Mouse (Mus musculus): ENCODE results near the gene Pex6. TPM values are rescaled to one million over a fixed set of nuclear protein-coding genes. Genes with fewer than 3 reads are reported as not detected.
A peak's percentile ranks its signal among the peaks of the same experiment; 100 is the strongest.

Pex6 gene
- 14.0 and 21.9 TPM in 2 replicates for polyA plus RNA-seq (2016; fragmentation: Nextera tagmentation; extraction: Ambion mirVana)

DNA sequence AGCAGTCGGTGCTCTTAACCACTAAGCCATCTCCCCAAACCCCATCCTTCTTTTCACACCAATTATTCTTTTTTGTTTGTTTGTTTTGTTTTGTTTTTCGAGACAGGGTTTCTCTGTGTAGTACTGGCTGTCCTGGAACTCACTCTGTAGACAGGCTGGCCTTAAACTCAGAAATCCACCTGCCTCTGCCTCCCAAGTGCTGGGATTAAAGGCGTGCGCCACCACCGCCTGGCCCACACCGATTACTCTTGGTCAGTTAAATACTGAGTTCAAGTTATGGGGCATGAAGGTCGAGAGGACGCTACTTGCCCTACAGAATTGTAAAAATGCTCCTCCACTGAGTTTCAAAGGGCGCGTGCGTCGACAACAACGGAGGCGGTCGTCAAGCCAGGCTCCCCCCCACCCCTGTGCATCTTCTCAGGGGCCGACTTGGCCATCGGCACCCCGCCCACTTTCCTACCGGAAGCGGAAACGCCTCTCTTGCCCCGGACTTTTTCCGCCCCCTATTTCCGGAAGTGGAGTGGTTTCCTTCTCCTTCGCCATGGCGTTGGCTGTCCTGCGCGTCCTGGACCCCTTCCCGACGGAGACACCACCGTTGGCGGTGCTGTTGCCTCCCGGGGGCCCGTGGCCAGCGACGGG, at the start of gene Pex6:
Gene Pex6 (plus strand): TSS at position 505 of the 639 bp plus-strand sequence.
- DNase-seq (ENCODE audit: low spot score), result peak; percentile 97
- WGBS, result 7% methylated on average over 36 of the region's 36 CpGs
- Histone ChIP-seq H3K4me3 (peak within 1 kb of the TSS; percentile 100), H3K9me3 (no peaks in the 10 kb centered on the region), H3K4me1 (peaks cover 28% of the 10 kb centered on the region), H3K27me3 (ENCODE audit: insufficient read depth, poor library complexity, severe bottlenecking) (no peaks in the 10 kb centered on the region), H3K36me3 (peaks cover 25% of the 10 kb centered on the region), H3K27ac (peak within 1 kb of the TSS; percentile 92)

DNA sequence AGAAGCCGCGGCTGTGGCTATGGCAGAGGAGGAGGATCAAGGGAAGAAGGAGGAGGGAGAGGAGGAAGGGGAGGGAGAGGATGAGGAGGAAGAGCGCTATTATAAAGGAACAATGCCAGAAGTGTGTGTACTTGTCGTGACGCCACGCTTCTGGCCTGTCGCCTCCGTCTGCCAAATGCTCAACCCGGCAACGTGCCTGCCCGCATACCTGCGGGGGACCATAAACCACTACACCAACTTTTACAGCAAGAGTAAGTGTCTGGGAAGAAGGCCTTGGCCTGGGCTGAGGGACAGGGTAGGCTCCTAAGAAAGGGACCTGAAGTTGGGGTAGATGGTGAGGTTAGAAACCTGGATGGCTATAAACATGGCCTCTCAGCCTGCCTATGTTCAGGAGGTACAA, 49.3 kb upstream of the Pex6 start:
- Histone ChIP-seq H3K27me3 (ENCODE audit: insufficient read depth, poor library complexity, severe bottlenecking) (no peaks in the 10 kb centered on the region), H3K9me3 (no peaks in the 10 kb centered on the region), H3K4me1 (peaks cover 2% of the 10 kb centered on the region; the same call in 1 of the 2 replicates), H3K36me3 (peaks cover 99% of the 10 kb centered on the region), H3K27ac (no peak overlapping the region), H3K4me3 (no peak overlapping the region)
- DNase-seq (ENCODE audit: low spot score), result no peak
- 93% methylated on average over 12 of the region's 12 CpGs for WGBS

DNA sequence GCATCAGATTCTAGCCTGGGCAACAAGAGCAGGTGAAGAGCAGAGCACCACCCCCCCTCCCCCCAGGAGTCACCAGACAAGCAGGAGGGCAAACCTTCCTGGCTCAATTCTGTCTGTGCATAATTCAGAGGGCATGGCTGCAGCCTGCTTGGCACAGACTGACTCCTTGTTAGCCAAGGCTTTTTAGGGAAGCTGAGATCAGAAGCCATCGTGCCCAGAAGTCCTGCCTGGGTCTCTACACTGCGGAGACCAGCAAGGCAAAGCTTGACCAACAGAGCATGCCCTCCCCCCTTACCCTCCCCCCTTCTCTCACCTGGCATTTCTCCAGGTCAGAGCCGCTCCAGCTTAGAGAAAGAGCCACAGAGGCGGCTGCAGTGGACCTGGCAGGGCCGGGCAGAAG, 48.5 kb upstream of the Pex6 start:
- Histone ChIP-seq H3K36me3 (peaks cover 97% of the 10 kb centered on the region), H3K4me1 (no peaks in the 10 kb centered on the region)
- WGBS, result 87% methylated on average over 5 of the region's 5 CpGs

DNA sequence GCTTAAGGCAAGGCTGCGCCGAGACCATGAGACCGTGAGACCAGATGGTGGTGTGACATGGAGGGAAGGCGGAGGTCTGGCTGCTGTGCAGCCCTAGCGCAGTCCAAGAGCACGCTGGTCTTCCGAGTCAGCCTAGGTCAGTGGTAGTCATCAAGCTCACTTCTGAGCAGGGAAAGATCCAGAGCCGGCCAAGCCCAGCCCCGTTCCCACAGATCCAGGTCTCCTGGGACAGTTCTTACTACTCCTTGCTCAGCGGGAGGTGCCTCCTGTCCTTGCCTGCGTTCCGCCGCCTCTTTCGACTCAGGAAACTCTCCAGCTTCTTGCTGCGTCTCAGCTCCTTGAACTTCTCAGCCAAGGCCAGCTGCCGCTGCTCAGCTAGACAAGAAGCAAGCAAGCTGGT, 43.6 kb upstream of the Pex6 start:
- H3K9me3 ChIP-seq, result no peaks in the 10 kb centered on the region
- 89% methylated on average over 16 of the region's 16 CpGs for WGBS
- peaks cover under 1% of the 10 kb centered on the region; the same call in 1 of the 2 replicates for H3K4me1 ChIP-seq
- no peak overlapping the region for H3K27ac ChIP-seq
- no peaks in the 10 kb centered on the region for H3K27me3 ChIP-seq (ENCODE audit: insufficient read depth, poor library complexity, severe bottlenecking)
- DNase-seq (ENCODE audit: low spot score), result no peak
- no peak overlapping the region for H3K4me3 ChIP-seq
- H3K36me3 ChIP-seq, result peaks cover 89% of the 10 kb centered on the region

More for the DNA sequence above, 48.5 kb upstream of the Pex6 start:
- no peak for DNase-seq (ENCODE audit: low spot score)
- no peaks in the 10 kb centered on the region for H3K27me3 ChIP-seq (ENCODE audit: insufficient read depth, poor library complexity, severe bottlenecking)
- H3K4me3 ChIP-seq, result no peak overlapping the region
- no peak overlapping the region for H3K27ac ChIP-seq
- no peaks in the 10 kb centered on the region for H3K9me3 ChIP-seq

DNA sequence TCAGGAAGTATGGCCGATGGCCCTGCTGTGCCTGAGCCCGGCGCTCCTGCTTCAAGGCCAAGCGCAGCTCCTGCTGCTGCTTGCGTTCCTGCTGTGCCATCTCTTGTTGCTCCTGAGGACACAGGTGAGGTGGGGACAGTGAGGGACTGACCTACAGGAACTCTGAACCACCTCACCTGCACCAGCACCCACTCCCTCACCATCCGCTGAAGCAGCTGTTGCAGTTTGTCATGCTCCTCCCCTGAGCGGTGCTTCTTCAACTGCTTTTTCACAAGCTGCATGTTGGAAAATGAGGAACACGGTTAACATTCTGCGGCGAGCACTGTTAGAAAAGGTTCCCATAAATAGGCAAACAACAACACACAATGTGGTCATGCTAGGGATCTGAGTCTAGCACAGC, 41.4 kb upstream of the Pex6 start:
- H3K4me1 ChIP-seq, result peaks cover 16% of the 10 kb centered on the region
- H3K4me3 ChIP-seq, result no peak overlapping the region
- H3K27me3 ChIP-seq (ENCODE audit: insufficient read depth, poor library complexity, severe bottlenecking), result no peaks in the 10 kb centered on the region
- H3K27ac ChIP-seq, result no peak overlapping the region
- WGBS, result 97% methylated on average over 10 of the region's 10 CpGs
- no peaks in the 10 kb centered on the region for H3K9me3 ChIP-seq
- DNase-seq (ENCODE audit: low spot score), result no peak
- peaks cover 74% of the 10 kb centered on the region for H3K36me3 ChIP-seq

DNA sequence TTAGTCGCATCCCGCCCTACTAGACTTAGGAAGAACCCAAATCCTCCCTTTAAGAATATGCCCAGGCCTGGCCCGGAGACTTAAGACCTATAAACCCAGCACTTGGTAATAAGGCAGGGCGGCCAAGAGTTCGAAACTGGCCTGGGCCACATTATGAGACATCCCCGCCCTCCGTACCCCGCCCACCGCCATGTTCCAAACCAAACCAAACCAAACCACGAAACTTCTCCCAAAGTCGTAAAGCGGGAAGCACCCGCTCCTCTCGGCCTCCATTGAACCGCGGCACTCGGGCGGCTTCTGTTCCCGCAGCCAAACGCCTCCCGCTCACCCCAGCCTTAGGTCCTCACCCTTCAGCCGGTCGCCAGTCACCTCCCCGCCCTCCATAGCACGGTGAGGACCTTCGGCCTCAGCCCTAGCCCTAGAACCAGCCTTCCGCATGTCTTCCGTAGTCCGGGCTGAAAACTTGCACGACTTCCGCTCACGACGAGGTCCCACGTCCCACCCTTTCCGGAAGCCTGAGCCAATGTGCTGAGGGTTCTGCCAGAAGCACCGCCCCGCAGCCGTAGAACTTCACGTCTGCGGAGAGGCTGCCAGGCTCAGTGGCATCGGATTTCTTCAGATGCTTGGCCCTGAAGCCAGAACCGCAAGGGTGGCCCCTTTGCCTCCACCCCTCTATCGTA, 37.3 kb upstream of the Pex6 start, which contains the start of gene Rrp36:
Gene Rrp36 (minus strand): TSS at position 503 of the 680 bp plus-strand sequence.
- H3K4me3 ChIP-seq, result peak within 1 kb of the TSS; percentile 79
- WGBS, result under 1% methylated on average over 43 of the region's 43 CpGs
- H3K27ac ChIP-seq, result peak within 1 kb of the TSS; percentile 85
- H3K4me1 ChIP-seq, result peaks cover 32% of the 10 kb centered on the region
- H3K27me3 ChIP-seq (ENCODE audit: insufficient read depth, poor library complexity, severe bottlenecking), result no peaks in the 10 kb centered on the region
- peak; percentile 97 for DNase-seq (ENCODE audit: low spot score)
- peaks cover 75% of the 10 kb centered on the region for H3K36me3 ChIP-seq
- H3K9me3 ChIP-seq, result no peaks in the 10 kb centered on the region

DNA sequence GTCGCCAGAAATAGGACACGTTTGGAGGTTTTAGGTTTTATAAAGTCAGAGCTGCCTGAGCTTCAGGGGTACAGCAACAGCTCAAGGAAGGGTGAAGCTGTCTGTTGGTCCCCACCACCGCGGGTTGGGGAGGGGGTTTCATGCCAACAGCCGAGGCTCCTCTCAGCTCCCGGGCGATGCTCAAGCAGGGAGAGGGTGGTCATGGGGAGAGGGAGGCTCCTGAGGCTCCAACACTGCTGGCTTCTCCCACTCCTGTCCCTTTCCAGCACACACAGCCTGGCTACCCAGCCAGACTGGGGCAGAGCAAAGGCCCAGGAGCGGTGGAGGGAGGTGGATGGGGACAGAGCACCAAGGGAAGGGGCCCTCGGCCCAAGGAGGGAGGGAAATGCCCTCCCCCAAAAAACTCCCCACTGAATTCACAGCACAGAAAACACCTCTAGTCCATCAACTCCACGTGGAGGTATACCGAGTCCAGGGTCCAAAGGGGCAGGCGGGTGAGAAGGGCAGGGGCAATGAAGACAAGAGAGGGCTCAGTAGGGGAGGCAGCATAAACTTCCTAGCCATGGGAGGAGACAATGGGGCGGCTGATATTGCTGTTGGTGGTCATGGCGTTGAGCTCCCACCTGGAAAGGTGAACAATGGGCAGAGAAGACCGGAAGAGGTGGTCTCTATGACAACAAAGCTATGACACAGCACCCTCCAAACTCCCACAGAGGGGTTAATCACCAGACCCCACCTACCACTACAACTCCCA, 36.6 kb upstream of the Pex6 start:
- Histone ChIP-seq H3K4me3 (peak overlapping the region; percentile 79), H3K27ac (peak overlapping the region; percentile 85), H3K36me3 (peaks cover 70% of the 10 kb centered on the region), H3K27me3 (ENCODE audit: insufficient read depth, poor library complexity, severe bottlenecking) (no peaks in the 10 kb centered on the region), H3K4me1 (peaks cover 39% of the 10 kb centered on the region), H3K9me3 (no peaks in the 10 kb centered on the region)
- WGBS, result 22% methylated on average over 15 of the region's 15 CpGs
- DNase-seq (ENCODE audit: low spot score), result no peak

DNA sequence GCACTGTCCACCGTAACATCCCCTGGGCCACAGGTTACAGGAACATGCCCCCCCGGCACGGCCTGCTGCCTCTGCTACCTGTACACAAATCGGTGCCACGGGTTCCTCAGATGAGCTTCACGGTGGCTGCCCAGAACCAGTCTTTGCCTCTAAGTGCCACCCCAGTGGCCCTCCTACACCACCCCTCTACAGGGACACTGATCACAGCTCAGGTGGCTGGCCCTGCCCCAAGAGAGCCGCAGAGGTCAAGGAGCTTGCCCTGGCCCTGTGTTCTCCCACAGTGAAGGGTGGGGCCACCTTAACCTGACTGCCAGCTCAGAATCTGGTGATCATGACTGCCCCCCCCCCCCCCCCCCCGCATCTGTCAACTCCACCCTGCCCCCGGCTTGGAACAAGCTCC, 32.8 kb upstream of the Pex6 start, which contains the start of gene Mea1:
Gene Mea1 (plus strand): TSS at position 378 of the 400 bp plus-strand sequence.
- peaks cover 55% of the 10 kb centered on the region for H3K36me3 ChIP-seq

DNA sequence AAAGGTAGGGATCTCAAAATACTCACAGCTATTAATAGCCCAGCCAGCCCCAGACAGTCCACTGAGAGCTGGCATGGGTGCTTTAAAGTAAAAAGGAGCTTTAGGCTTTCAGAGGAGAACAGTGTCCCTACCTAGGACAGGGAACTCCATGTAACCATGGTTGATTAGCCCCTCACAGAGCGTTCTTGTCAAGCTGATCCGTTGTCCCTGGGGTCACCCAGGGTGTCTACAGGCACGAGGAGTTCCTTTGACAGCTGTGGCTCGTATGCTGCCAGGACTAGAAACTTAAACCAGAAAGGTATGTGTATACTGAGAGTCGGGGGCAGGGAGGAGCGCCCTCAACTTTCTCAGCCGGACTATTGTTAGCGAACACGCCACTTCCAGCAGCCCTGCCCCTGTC, 32.4 kb upstream of the Pex6 start:
- Histone ChIP-seq H3K4me1 (peaks cover 41% of the 10 kb centered on the region), H3K4me3 (peak overlapping the region; percentile 78), H3K9me3 (no peaks in the 10 kb centered on the region), H3K27me3 (ENCODE audit: insufficient read depth, poor library complexity, severe bottlenecking) (no peaks in the 10 kb centered on the region), H3K27ac (peak overlapping the region; percentile 87), H3K36me3 (peaks cover 60% of the 10 kb centered on the region)
- peak; percentile 74 for DNase-seq (ENCODE audit: low spot score)
- 21% methylated on average over 9 of the region's 9 CpGs for WGBS

More for the DNA sequence above, 32.8 kb upstream of the Pex6 start, which contains the start of gene Mea1:
- Histone ChIP-seq H3K4me3 (peak within 1 kb of the TSS; percentile 78), H3K27ac (peak within 1 kb of the TSS; percentile 87), H3K27me3 (ENCODE audit: insufficient read depth, poor library complexity, severe bottlenecking) (no peaks in the 10 kb centered on the region), H3K9me3 (no peaks in the 10 kb centered on the region), H3K4me1 (peaks cover 40% of the 10 kb centered on the region)
- DNase-seq (ENCODE audit: low spot score), result no peak
- 78% methylated on average over 8 of the region's 9 CpGs for WGBS

DNA sequence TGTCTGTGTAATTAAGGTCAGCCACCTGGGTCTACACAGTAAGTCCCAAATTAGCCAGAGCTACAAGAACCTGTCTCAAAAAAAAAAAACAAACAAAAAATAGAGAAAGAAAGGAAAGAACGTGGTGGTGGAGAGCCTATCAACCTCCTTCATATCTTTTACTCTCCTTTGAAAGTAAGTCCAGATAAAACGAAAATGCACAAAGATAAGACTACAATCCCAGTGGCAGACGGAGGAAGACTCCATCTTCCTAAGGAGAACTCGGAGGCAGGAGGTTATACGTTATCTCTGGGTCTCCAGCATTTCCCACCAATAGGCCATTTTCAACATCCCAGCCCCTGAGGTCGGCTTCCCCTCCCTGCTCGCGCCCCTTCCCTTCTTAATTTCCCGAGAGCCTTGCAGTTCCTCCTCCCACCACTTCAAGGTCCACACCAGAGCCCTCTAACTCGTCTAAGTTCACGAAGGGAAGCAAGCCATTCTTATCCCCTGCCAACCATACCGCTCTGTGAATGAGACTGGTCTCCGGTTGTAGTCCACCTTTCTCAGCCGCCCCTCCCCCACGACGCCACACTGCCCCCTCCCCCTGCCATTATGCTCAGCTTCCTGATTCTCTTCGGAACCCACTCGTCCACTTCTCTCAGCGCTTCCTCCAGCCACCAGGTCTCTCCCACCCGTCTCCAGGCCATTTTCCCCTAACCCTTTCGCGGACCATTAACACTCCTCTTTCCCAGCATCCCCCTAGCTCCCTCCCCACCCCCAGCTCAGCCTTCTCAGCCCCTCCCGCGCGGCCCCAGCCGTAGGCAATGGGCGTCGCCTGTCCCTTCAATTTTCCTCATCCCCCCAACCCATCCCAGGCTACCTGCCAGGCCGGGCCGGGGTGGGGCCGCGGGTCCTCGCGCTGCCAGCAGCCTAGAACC, 31.2 kb upstream of the Pex6 start:
- peak overlapping the region; percentile 78 for H3K4me3 ChIP-seq
- DNase-seq (ENCODE audit: low spot score), result no peak
- H3K27me3 ChIP-seq (ENCODE audit: insufficient read depth, poor library complexity, severe bottlenecking), result no peaks in the 10 kb centered on the region
- H3K4me1 ChIP-seq, result peaks cover 37% of the 10 kb centered on the region
- peak overlapping the region; percentile 87 for H3K27ac ChIP-seq
- no peaks in the 10 kb centered on the region for H3K9me3 ChIP-seq
- H3K36me3 ChIP-seq, result peaks cover 65% of the 10 kb centered on the region
- WGBS, result 1% methylated on average over 34 of the region's 34 CpGs

DNA sequence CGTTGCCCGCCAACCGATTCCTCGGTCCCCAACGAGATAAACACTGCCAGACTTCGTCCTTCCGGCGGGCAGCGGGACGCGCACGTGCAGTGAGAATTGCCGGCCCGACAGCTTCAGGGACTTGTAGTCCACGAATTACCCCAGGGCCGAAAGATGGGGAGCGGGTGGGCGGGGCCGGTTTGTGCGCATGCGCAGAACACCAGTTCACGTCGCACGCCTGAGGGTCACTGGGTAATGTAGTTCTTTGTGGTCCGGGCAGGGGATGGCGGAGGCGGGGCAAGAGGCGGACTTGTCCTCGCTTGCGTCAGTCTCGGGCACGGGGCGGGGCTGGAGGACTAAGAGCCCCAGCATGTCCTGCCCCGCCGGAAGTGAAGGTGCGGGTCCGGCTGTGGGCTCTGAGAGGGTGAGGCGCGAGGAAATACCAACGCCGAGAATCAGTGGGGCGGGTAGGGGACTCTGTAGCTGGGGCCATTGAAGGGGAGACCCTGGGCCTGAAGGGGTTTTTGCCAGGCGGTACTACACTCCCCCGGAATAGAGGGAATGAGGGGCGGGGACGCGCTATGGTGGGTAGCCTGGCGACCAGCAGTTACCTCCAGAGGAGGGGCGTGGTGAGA, 30.4 kb upstream of the Pex6 start, which contains the start of gene Klhdc3:
Gene Klhdc3 (minus strand): TSS at position 155 of the 614 bp plus-strand sequence.
- Histone ChIP-seq H3K27me3 (ENCODE audit: insufficient read depth, poor library complexity, severe bottlenecking) (no peaks in the 10 kb centered on the region), H3K9me3 (no peaks in the 10 kb centered on the region), H3K4me1 (peaks cover 37% of the 10 kb centered on the region), H3K27ac (peak within 1 kb of the TSS; percentile 87), H3K36me3 (peaks cover 65% of the 10 kb centered on the region), H3K4me3 (peak within 1 kb of the TSS; percentile 78)
- under 1% methylated on average over 49 of the region's 49 CpGs for WGBS
- DNase-seq (ENCODE audit: low spot score), result peak; percentile 100

Measured in heart, embryonic 10.5 days (tissue).